Mouse (Mus musculus) forebrain, embryonic 14.5 days (tissue): ENCODE results near the gene Taf10. TPM values are rescaled to one million over a fixed set of nuclear protein-coding genes. Genes with fewer than 3 reads are reported as not detected.

Experiments
- ATAC-seq: fragments of 200-750 bp; cut with Nextera tagmentation; 2 replicates; pipeline ENCODE4 v1.8.0; 2017; ENCODE audit warnings: mild to moderate bottlenecking, moderate library complexity
- DNase-seq: peaks from one replicate; pipeline ENCODE4 v3.0.0-alpha.2; 2015; ENCODE audit warnings: low spot score
- H3K27ac ChIP-seq: fragments of 300-500 bp; sonication (generic); 2 replicates; pipeline ENCODE4 v1.5.1; 2014; ENCODE audit warnings: low read depth, mild to moderate bottlenecking, control low read depth, low read length, moderate library complexity
- H3K27me3 ChIP-seq: fragments of 300-500 bp; sonication (generic); replicated peaks from 2 replicates; pipeline ENCODE4 v1.6.1; 2014; ENCODE audit warnings: low read length, control low read depth, mixed read lengths; ENCODE audit not compliant: control insufficient read depth, insufficient read depth
- H3K36me3 ChIP-seq: fragments of 300-500 bp; sonication (generic); 2 replicates; pipeline ENCODE4 v1.6.1; 2014; ENCODE audit warnings: low read length, control low read depth; ENCODE audit not compliant: control insufficient read depth, insufficient read depth
- H3K4me1 ChIP-seq: fragments of 300-500 bp; sonication (generic); 2 replicates; pipeline ENCODE4 v1.6.1; 2014; ENCODE audit warnings: antibody characterized with exemption, low read length, control low read depth; ENCODE audit not compliant: control insufficient read depth, insufficient read depth
- H3K4me2 ChIP-seq: fragments of 300-500 bp; sonication (generic); 2 replicates; pipeline ENCODE4 v1.6.1; 2014; ENCODE audit warnings: mild to moderate bottlenecking, control low read depth, low read length
- H3K4me3 ChIP-seq: fragments of 300-500 bp; sonication (generic); 2 replicates; pipeline ENCODE4 v1.5.1; 2014; ENCODE audit warnings: low read depth, low read length, control low read depth
- H3K9ac ChIP-seq: fragments of 300-500 bp; sonication (generic); 2 replicates; pipeline ENCODE4 v1.6.1; 2014; ENCODE audit warnings: mild to moderate bottlenecking, low read length, control low read depth, moderate library complexity
- H3K9me3 ChIP-seq: fragments of 300-500 bp; sonication (generic); replicated peaks from 2 replicates; pipeline ENCODE4 v1.6.1; 2016; ENCODE audit warnings: low read length, control low read depth, mixed read lengths; ENCODE audit not compliant: control insufficient read depth
- whole genome bisulfite sequencing: fragments of 180-500 bp; shearing (Covaris S2); extraction: QIAGEN DNeasy Blood & Tissue Kit; methylation state at CpG from one replicate; pipeline ENCODE4 v1.1.7; 2014; 5-methylcytosine and 5-hydroxymethylcytosine counted together
- polyA plus RNA-seq: library from polyadenylated mRNA; unstranded; fragments of >200 nt; fragmentation: Nextera tagmentation; extraction: Ambion mirVana; gene quantifications from 2 replicates; pipeline ENCODE4 v1.2.1, GENCODE M21; 2014

The Taf10 gene
- polyA plus RNA-seq, 1 experiment from 2014 or later: 164 TPM

- ATAC-seq (no peak), DNase-seq (no peak)
- H3K27ac ChIP-seq: no peak overlapping the region
- no peak overlapping the region for H3K4me2 ChIP-seq
- H3K4me3 ChIP-seq: no peak overlapping the region
- H3K9me3 ChIP-seq: no peaks in the 10 kb centered on the region
- H3K9ac ChIP-seq: no peak overlapping the region
- 64% methylated on average over 3 of the region's 3 CpGs for WGBS
- H3K4me1 ChIP-seq: no peaks in the 10 kb centered on the region
- H3K36me3 ChIP-seq: no peaks in the 10 kb centered on the region
- no peaks in the 10 kb centered on the region for H3K27me3 ChIP-seq
These were observed 28.8 kb downstream of the Taf10 start for GRCm38 (mm10) chr7:105715366-105715765.

GRCm38 (mm10) chr7:105708733-105709132 is 35.4 kb downstream of the Taf10 start:
- no peak for ATAC-seq
- H3K4me3 ChIP-seq: no peak overlapping the region
- H3K4me2 ChIP-seq: no peak overlapping the region
- WGBS: 92% methylated on average over 5 of the region's 5 CpGs
- no peak for DNase-seq
- no peaks in the 10 kb centered on the region for H3K36me3 ChIP-seq
- H3K9me3 ChIP-seq: no peaks in the 10 kb centered on the region
- no peaks in the 10 kb centered on the region for H3K4me1 ChIP-seq
- no peaks in the 10 kb centered on the region for H3K27me3 ChIP-seq
- H3K9ac ChIP-seq: no peak overlapping the region
- H3K27ac ChIP-seq: no peak overlapping the region

GRCm38 (mm10) chr7:105703816-105704215 is 40.3 kb downstream of the Taf10 start:
- no peaks in the 10 kb centered on the region for H3K9me3 ChIP-seq
- no peak overlapping the region for H3K4me2 ChIP-seq
- H3K27me3 ChIP-seq: no peaks in the 10 kb centered on the region
- H3K4me1 ChIP-seq: no peaks in the 10 kb centered on the region
- no peaks in the 10 kb centered on the region for H3K36me3 ChIP-seq
- ATAC-seq: no peak
- DNase-seq: no peak
- H3K27ac ChIP-seq: no peak overlapping the region
- no peak overlapping the region for H3K9ac ChIP-seq
- WGBS: 89% methylated on average over 4 of the region's 4 CpGs
- H3K4me3 ChIP-seq: no peak overlapping the region

- Histone ChIP-seq H3K9me3 (no peaks in the 10 kb centered on the region), H3K4me3 (no peak overlapping the region), H3K9ac (no peak overlapping the region), H3K4me1 (no peaks in the 10 kb centered on the region), H3K36me3 (no peaks in the 10 kb centered on the region), H3K27ac (no peak overlapping the region), H3K4me2 (no peak overlapping the region), H3K27me3 (no peaks in the 10 kb centered on the region)
- ATAC-seq (no peak), DNase-seq (no peak)
- WGBS: 84% methylated on average over 16 of the region's 16 CpGs
These were observed 41.0 kb downstream of the Taf10 start for GRCm38 (mm10) chr7:105703184-105703583.

- H3K4me2 ChIP-seq: no peak overlapping the region
- H3K27ac ChIP-seq: no peak overlapping the region
- ATAC-seq (no peak), DNase-seq (no peak)
- H3K4me3 ChIP-seq: no peak overlapping the region
- H3K27me3 ChIP-seq: no peaks in the 10 kb centered on the region
- 79% methylated on average over 1 of the region's 1 CpGs for WGBS
- no peak overlapping the region for H3K9ac ChIP-seq
- H3K4me1 ChIP-seq: no peaks in the 10 kb centered on the region
- H3K36me3 ChIP-seq: no peaks in the 10 kb centered on the region
- no peaks in the 10 kb centered on the region for H3K9me3 ChIP-seq
These were observed 53.3 kb downstream of the Taf10 start for GRCm38 (mm10) chr7:105690875-105691274.

Other genes starting within 250 kb of the Taf10 start
- 79.9 and 88.5 TPM in 2 replicates for gene Smpd1, start 190.0 kb downstream of the Taf10 start, polyA plus RNA-seq
- 188 and 228 TPM in 2 replicates for gene Apbb1, start 162.7 kb downstream of the Taf10 start, polyA plus RNA-seq
- gene Hpx, start 144.2 kb downstream of the Taf10 start, polyA plus RNA-seq: not detected in 2 replicates
- gene Trim3, start 110.8 kb downstream of the Taf10 start, polyA plus RNA-seq: 41.0 and 52.4 TPM in 2 replicates
- 137 and 144 TPM in 2 replicates for gene Timm10b, start 104.3 kb downstream of the Taf10 start, polyA plus RNA-seq
- 92.9 and 97.6 TPM in 2 replicates for gene Arfip2, start 103.9 kb downstream of the Taf10 start, polyA plus RNA-seq
- gene Gm45799, start 103.8 kb downstream of the Taf10 start, polyA plus RNA-seq: 17.4 and 25.0 TPM in 2 replicates
- gene Dnhd1, start 93.5 kb downstream of the Taf10 start, polyA plus RNA-seq: 0.96 and 1.1 TPM in 2 replicates
- gene Ilk, start 7.8 kb downstream of the Taf10 start, polyA plus RNA-seq: 207 and 214 TPM in 2 replicates
- gene Rrp8, start 7.0 kb downstream of the Taf10 start, polyA plus RNA-seq: 19.3 and 20.3 TPM in 2 replicates
- gene Tpp1, start 7.9 kb upstream of the Taf10 start, polyA plus RNA-seq: 41.1 and 44.3 TPM in 2 replicates
- 18.3 and 21.7 TPM in 2 replicates for gene Dchs1, start 43.3 kb upstream of the Taf10 start, polyA plus RNA-seq
- 182 and 221 TPM in 2 replicates for gene Mrpl17, start 66.7 kb upstream of the Taf10 start, polyA plus RNA-seq
- 0.08 TPM in 1 of 2 replicates, not detected in the other for gene Gm4070, start 209.6 kb upstream of the Taf10 start, polyA plus RNA-seq